Mouse (Mus musculus): ENCODE measurements around the gene Efcab6. TPM values are rescaled to one million over a fixed set of nuclear protein-coding genes. Genes with fewer than 3 reads are reported as not detected.

Efcab6 gene
- polyA plus RNA-seq, 1 experiment, result not detected

DNA sequence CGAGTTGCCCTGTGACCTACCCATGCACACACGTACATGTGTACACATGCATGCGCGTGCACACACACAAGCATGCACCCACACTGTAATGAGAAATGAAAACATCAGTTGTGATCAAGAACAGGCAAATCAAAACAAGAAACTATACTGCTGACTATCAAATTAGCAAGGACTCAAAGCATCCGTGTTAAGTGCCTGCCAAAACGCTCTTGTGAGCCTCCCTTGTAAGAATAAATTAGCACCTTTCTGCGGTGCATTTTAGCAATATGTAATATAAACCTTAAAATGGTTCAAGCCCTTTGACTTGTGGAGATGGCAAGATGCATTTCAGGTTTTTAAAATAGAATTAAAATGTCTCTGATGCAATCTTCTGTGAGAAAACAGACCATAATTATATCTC, 108.2 kb downstream of the Efcab6 start:
- H3K4me3 ChIP-seq (ENCODE audit: insufficient read depth, low read length), result no peak overlapping the region
- TF ChIP-seq CTCF (IDR thresholded peaks at IDR 0.05; ENCODE audit: low read depth, low read length) (no peak), POLR2A (IDR thresholded peaks at IDR 0.05; ENCODE audit: borderline replicate concordance, low read depth, low read length) (no peak)
- no peak overlapping the region for H3K27ac ChIP-seq (ENCODE audit: insufficient read depth, low read depth, low read length)
- no peaks in the 10 kb centered on the region for H3K4me1 ChIP-seq (ENCODE audit: control insufficient read depth, insufficient read depth, low read length)

DNA sequence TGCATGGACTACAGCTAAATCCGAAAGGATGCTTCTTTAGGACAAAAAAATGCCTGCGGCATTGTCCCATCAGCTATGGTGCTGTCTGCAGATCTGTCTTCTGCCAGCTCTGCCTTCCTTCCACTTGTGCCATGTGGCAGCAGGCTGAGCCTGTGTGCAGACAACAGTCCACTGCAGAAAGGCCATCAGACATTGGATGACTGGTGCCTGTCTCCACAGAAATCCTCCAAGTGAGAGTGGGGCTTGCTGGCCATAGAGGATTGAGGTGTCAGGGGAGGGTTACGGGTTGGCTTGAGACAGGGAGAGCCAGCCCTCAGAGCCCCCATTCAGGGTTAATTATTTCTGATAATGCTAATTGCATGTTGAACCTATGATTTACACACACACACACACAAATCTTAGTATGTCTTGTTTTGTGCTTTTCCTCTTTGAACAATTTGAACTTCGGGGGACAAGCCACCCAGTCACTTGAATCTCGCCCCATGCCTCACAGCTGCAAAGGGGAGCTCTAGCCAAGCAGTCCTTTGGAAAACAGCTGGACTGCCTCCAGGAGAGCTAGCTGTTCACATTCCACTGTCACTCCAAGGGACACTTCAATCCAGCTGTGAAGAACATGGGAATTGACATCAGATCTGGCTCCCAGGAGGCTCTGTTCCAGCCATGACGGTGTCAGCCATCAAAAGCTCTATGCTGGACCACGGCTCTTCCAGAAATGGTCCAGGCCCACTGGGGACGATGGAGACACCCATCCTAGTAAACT, 109.1 kb downstream of the Efcab6 start:
- H3K4me1 ChIP-seq (ENCODE audit: control insufficient read depth, insufficient read depth, low read length), result no peaks in the 10 kb centered on the region
- H3K27ac ChIP-seq (ENCODE audit: insufficient read depth, low read depth, low read length), result no peak overlapping the region
- TF ChIP-seq CTCF (IDR thresholded peaks at IDR 0.05; ENCODE audit: low read depth, low read length) (no peak), POLR2A (IDR thresholded peaks at IDR 0.05; ENCODE audit: borderline replicate concordance, low read depth, low read length) (no peak)

DNA sequence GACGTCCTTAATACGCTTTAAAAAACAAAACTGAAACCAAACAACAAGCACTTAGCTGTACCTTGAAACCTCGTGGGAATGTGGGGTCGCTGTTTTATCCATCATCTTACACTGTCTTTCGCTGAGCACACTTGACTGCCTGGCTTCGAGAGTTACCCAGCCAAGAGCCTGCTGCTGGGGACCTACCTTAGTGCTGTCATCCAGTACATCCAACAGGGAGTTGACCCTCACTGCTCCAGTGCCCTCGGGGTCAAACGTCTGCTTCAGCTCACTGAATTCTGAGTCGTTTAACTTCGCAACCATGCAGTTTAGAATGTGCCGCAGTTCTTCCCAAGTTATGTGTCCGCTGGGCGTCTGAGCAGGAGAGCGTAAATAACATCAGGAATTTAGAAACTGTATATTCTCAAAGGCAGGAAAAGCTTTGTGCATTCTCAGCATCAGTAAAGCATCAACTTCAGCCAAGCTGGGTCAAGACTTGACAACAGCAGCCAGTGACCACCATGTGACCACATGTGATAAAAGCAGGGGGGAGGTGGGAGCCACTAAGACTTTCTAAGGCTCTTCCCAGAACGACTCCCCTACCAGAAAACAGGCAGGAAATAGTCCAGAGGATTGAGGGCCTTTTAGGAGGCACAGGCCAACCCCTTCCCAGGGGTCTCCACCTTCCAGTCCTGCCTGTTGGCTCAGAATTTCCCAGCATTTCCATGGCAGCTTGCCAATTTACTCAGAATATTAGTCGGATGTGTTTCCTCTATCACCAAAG, 115.3 kb downstream of the Efcab6 start:
- Histone ChIP-seq H3K4me1 (ENCODE audit: control insufficient read depth, insufficient read depth, low read length) (no peaks in the 10 kb centered on the region), H3K27ac (ENCODE audit: insufficient read depth, low read depth, low read length) (no peak overlapping the region), H3K4me3 (ENCODE audit: insufficient read depth, low read length) (no peak overlapping the region)
- no peak for TF ChIP-seq CTCF (IDR thresholded peaks at IDR 0.05; ENCODE audit: low read depth, low read length)
- TF ChIP-seq POLR2A (IDR thresholded peaks at IDR 0.05; ENCODE audit: borderline replicate concordance, low read depth, low read length), result no peak

More for the DNA sequence above, 109.1 kb downstream of the Efcab6 start:
- H3K4me3 ChIP-seq (ENCODE audit: insufficient read depth, low read length), result no peak overlapping the region

DNA sequence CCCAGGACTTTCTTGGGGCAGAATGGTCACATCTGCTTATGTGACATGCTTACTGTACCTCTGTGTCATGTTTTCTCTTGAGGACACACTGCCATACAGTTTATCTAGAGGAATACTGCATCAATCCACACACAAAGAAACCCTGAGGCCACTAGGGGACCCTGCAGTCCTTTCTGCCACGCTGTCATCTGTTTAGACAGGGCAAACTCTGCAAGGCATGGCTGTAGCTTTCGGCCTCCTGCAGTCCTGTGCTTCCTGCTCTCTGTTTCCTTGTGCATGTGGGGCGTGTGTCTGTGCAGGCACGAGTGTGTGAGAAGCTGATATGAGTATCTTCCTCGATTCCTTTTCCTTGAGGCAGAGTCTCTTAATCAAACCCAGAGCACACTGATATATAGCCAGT, 125.5 kb downstream of the Efcab6 start:
- no peak overlapping the region for H3K4me3 ChIP-seq (ENCODE audit: insufficient read depth, low read length)
- H3K4me1 ChIP-seq (ENCODE audit: control insufficient read depth, insufficient read depth, low read length), result no peaks in the 10 kb centered on the region
- no peak overlapping the region for H3K27ac ChIP-seq (ENCODE audit: insufficient read depth, low read depth, low read length)
- TF ChIP-seq POLR2A (IDR thresholded peaks at IDR 0.05; ENCODE audit: borderline replicate concordance, low read depth, low read length), result no peak
- no peak for TF ChIP-seq CTCF (IDR thresholded peaks at IDR 0.05; ENCODE audit: low read depth, low read length)

DNA sequence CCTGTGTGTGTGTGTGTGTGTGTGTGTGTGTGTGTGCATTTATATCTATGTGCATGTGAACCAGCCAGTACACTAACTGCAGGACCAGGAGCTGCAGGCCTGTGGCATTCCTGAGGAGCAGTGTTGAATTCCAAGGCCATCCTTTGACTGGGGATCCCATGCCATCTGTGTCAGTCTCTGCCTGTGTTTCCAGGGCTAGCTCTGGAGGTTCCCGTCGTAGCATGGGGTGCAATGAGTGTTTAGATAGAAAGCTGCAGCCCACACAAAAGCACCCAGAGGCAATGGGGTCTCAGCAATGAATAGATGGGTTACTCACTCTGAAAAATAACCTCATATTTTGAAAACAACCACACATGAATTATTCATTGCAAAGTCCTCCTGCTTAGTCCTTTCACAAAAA, 126.7 kb downstream of the Efcab6 start:
- no peak overlapping the region for H3K4me3 ChIP-seq (ENCODE audit: insufficient read depth, low read length)
- no peaks in the 10 kb centered on the region for H3K4me1 ChIP-seq (ENCODE audit: control insufficient read depth, insufficient read depth, low read length)
- TF ChIP-seq CTCF (IDR thresholded peaks at IDR 0.05; ENCODE audit: low read depth, low read length), result no peak
- TF ChIP-seq POLR2A (IDR thresholded peaks at IDR 0.05; ENCODE audit: borderline replicate concordance, low read depth, low read length), result no peak
- H3K27ac ChIP-seq (ENCODE audit: insufficient read depth, low read depth, low read length), result no peak overlapping the region

DNA sequence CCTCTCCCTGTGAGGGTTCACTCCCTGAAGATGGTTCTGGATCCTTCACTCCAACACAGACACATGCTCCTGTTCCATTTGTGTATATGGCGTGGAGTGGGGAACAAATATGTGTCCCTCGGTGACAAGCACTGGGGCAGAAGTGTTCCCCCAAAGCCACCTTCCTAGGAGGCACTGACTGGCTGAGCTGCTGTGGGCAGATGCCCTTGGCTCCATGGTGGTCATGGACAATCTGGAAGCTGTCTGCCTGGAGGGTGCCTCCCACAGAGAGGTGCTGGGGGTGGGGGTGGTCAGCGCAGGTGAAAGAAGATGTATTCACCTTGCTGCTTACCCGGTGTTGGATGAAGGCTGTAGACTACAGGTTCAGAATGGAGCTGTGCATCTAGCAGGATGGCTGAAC, 128.7 kb downstream of the Efcab6 start:
- no peaks in the 10 kb centered on the region for H3K4me1 ChIP-seq (ENCODE audit: control insufficient read depth, insufficient read depth, low read length)
- no peak overlapping the region for H3K4me3 ChIP-seq (ENCODE audit: insufficient read depth, low read length)
- no peak overlapping the region for H3K27ac ChIP-seq (ENCODE audit: insufficient read depth, low read depth, low read length)
- TF ChIP-seq POLR2A (IDR thresholded peaks at IDR 0.05; ENCODE audit: borderline replicate concordance, low read depth, low read length) (no peak), CTCF (IDR thresholded peaks at IDR 0.05; ENCODE audit: low read depth, low read length) (no peak)

DNA sequence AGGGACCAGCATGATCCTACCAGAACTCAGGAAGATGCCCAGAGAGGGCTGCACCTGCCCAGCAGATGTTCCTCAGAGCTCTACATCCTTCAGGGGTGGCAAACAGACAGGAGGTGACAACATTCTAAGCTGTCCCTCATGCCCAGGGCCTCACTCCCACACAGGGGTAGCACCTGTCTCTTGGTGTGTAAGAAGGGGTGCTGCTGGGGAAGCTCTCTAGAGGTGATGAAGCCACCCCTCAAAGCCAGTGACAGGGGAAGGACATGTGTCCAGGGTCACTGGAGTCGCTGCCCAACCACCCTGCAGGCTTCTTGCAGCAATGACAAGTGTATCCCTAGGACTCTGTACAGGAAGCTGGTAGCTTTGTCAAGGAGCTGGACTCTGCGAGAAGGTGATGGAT, 130.4 kb downstream of the Efcab6 start:
- H3K4me3 ChIP-seq (ENCODE audit: insufficient read depth, low read length), result no peak overlapping the region
- H3K27ac ChIP-seq (ENCODE audit: insufficient read depth, low read depth, low read length), result no peak overlapping the region
- TF ChIP-seq POLR2A (IDR thresholded peaks at IDR 0.05; ENCODE audit: borderline replicate concordance, low read depth, low read length) (no peak), CTCF (IDR thresholded peaks at IDR 0.05; ENCODE audit: low read depth, low read length) (no peak)
- no peaks in the 10 kb centered on the region for H3K4me1 ChIP-seq (ENCODE audit: control insufficient read depth, insufficient read depth, low read length)

DNA sequence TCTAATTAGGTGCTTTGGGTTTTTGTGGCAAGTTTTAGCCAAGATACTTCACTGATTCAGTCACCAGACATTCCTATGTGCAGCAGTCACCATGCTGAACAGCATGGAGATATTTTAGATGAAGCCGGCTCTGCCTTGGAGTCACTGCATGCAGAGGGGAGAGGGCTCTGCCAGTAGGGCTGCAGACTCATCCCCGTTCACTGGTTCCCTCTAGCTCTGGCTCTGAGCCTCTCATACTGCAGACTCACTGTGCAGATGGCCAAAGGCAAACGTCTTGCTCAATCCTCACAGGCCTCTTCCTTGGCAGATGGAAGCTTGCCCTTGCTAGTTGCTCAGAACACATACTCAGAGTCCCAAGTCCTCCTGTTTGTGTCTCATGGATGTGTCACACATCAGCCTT, 139.8 kb downstream of the Efcab6 start:
- no peak overlapping the region for H3K4me3 ChIP-seq (ENCODE audit: insufficient read depth, low read length)
- TF ChIP-seq CTCF (IDR thresholded peaks at IDR 0.05; ENCODE audit: low read depth, low read length), result no peak
- no peak for TF ChIP-seq POLR2A (IDR thresholded peaks at IDR 0.05; ENCODE audit: borderline replicate concordance, low read depth, low read length)
- no peak overlapping the region for H3K27ac ChIP-seq (ENCODE audit: insufficient read depth, low read depth, low read length)
- H3K4me1 ChIP-seq (ENCODE audit: control insufficient read depth, insufficient read depth, low read length), result no peaks in the 10 kb centered on the region

DNA sequence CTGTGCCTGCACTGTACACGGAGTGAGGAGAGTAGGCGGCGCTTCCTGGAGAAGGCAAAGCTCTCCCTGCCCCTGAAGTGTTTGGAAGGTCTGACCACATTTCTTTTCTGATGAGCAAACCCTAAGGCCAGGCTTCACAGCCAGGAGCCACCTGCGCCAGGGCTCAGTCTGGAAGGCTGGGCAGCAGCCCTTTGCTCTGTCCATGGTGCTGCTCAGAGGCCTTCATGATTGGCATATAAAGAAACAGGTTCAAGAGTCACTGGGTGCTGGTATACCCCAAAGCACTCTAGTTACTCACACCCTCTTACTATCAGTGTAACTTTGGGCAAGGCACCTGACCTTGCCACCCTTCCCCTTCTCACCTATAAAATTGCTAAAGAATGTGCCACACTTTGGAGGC, 140.5 kb downstream of the Efcab6 start:
- no peak for TF ChIP-seq CTCF (IDR thresholded peaks at IDR 0.05; ENCODE audit: low read depth, low read length)
- TF ChIP-seq POLR2A (IDR thresholded peaks at IDR 0.05; ENCODE audit: borderline replicate concordance, low read depth, low read length), result no peak
- Histone ChIP-seq H3K4me1 (ENCODE audit: control insufficient read depth, insufficient read depth, low read length) (no peaks in the 10 kb centered on the region), H3K27ac (ENCODE audit: insufficient read depth, low read depth, low read length) (no peak overlapping the region)

DNA sequence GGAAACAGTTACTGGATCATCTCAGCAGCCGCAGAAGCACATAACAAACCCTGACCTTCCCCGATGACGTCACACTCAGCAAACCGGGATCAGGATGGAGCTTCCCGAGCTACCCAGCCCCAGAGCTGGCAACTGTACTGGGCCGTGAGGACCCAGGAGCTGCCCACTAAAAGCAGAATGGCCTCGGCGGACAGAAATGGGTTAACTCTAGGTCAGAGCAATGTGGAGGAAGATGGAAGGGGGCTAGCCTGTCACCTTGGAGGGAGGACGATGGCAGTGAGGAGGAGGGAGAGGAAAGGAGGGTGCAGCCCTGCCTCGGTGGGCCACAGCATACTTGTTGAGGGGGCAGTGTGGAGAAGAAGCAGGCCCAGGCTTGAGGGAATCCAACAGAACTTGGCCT, 149.8 kb downstream of the Efcab6 start:
- Histone ChIP-seq H3K27ac (ENCODE audit: insufficient read depth, low read depth, low read length) (no peak overlapping the region), H3K4me1 (ENCODE audit: control insufficient read depth, insufficient read depth, low read length) (no peaks in the 10 kb centered on the region), H3K4me3 (ENCODE audit: insufficient read depth, low read length) (no peak overlapping the region)
- TF ChIP-seq POLR2A (IDR thresholded peaks at IDR 0.05; ENCODE audit: borderline replicate concordance, low read depth, low read length) (no peak), CTCF (IDR thresholded peaks at IDR 0.05; ENCODE audit: low read depth, low read length) (no peak)

More for the DNA sequence above, 140.5 kb downstream of the Efcab6 start:
- no peak overlapping the region for H3K4me3 ChIP-seq (ENCODE audit: insufficient read depth, low read length)

All from bone marrow macrophage, adult 2 months (primary cell).